14 mouse cellular contexts compared by ENCODE assay signal in the genomic region with DNA sequence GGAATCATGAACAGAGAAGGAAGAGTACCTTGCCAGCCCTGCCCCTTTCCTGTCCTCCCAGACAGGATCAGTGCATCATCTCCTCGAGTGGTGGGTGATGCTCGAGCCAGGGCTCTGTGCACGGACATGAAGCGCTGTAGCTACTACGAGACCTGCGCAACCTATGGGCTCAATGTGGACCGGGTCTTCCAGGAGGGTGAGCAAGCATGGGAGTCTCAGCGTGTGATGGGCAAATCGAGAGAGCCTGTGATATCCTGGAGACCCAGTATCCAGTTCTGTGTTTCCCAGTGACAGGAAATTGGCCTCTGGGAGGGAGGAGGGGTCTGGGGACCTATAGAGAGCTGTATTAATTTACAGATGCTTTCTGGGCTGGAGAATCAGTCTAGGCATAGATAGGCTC.
"Had no signal": no experiment of that assay in that cellular context is flagged by ENCODE, and none has a peak within 500 bp of the region (broad histone marks: within the 10 kb centered on the region; RNA-seq: fewer than 3 reads in every experiment).

No protein-coding gene starts in this region.

- H3K4me3 ChIP-seq: neural tube, embryonic 15.5 days; stomach, embryonic 15.5 days had no signal

- H3K36me3 ChIP-seq: stomach, embryonic 15.5 days had no signal

- H3K9ac ChIP-seq: neural tube, embryonic 15.5 days; stomach, embryonic 15.5 days had no signal

- H3K9me3 ChIP-seq: neural tube, embryonic 15.5 days; stomach, embryonic 15.5 days had no signal

- H3K27ac ChIP-seq: neural tube, embryonic 15.5 days; stomach, embryonic 15.5 days; stomach, postnatal 0 days had no signal

- DNase-seq: retina, postnatal 1 day; right cerebral cortex, adult 18-20 months; right cerebral cortex, postnatal 14 days; right cerebral cortex, postnatal 25 days; spleen, adult 18-20 months; thymus, adult 18-20 months; thymus, adult 2 months; thymus, postnatal 14 days; thymus, postnatal 25 days; thymus, postnatal 36 days; thymus, postnatal 4 days had no signal

- H3K4me2 ChIP-seq: neural tube, embryonic 15.5 days; stomach, embryonic 15.5 days had no signal
